Mouse (Mus musculus): ENCODE data around the gene Slc16a14.

Slc16a14 gene

DNA sequence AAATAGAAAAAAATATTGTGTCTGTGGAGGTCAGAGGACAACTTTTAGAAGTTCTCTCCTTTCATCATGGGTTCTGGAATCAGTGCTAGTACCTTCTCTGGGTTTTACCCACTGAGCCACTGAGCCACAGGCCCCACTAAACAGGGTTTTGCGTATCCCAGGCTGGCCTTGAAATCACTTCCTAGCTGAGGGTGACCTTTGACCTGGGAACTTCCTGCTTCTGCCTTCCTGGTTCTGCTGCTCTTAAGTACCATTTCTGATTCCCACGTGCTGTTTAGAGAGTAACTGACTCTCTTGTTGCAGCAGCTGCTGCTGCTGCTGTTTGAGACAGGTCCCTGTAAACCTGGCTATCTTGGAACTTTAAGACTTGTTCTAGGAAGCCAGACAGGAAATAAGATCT is 70.3 kb downstream of the Slc16a14 start:
- DNase-seq, result no peak

DNA sequence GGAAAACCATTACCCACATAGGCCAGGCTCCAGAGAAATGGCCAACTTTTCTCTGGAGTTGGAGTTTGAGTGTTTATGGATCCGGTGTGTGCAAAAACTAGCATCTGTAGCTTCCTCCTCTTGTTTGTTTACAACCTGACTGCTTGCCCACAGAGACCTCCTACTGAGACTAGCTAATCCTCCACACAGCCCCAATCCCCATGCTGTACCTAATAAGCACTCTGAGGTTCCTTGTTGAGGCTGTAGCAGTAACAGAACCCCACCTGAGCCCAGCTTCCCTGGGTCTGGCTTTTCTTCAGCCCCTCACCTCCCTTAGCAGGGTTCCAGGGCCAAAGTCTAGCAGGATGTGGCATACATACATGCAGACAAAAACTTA is 73.7 kb downstream of the Slc16a14 start:
- DNase-seq, result no peak

DNA sequence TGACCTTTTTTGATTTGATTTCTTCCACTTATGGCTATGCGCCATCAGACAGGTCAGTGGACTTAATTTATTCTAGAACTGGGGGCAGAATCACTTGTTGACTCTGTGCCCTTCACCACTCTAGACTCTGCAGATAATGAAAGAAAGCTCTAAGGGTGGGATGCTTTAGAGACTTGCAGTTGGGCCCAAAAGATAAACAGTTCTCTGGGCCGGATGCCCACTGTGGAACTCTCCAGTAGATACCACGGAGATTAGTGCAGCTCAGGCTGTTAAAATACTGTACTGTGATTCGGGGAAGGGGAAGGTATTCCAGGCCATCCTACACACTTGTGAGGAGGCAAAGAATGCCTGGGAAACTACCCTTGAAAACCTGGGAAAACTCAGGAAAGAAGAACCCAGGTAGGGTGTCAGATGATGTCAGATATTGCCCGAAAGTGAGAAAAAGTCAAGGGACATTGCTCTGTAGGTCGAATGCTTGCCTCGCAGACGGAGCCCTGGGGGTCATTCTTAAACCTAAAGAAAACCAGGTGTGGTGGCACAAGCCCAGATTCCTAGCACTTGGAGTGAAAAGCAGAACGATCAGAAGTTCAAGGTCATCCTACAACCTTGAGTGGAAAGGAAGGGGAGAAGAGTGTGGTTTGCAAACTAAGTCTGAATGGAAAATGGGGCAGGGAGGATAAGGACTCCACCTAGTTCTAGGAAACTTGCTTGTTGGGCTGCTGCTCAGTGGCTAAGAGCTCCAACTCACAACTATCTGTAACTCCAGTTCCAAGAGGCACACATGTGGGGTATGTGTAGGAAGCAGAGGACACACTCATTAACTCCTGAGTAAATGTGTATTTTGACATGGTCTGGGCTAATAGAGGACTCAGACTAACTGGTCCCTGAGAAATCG is 74.3 kb downstream of the Slc16a14 start:
- no peak for DNase-seq

DNA sequence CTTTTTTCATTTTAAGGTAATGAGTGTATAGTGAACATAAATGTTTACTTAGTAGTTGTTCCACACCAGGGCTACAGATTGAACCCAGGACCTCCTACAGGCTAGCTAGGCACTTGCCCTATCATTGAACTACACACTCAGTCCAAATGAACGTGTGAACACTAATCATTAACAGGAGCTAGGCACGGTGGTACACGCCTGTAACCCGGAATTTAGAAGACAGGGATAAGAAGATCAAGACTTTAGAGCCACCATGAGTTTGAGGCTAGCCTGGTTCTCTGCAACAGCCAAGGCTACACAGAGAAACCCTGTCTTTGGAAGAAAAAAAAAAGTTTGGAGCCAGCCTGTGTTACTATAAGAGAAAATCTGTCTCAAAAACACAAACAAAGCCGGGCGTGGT is 75.3 kb downstream of the Slc16a14 start:
- no peak for DNase-seq

All from embryo, embryonic 11 days (tissue).